Mouse (Mus musculus) liver, embryonic 14.5 days (tissue): ENCODE measurements around the gene Kazn. TPM values are rescaled to one million over a fixed set of nuclear protein-coding genes. Genes with fewer than 3 reads are reported as not detected.
A peak's percentile ranks its signal among the peaks of the same experiment; 100 is the strongest.

Source experiments
- ATAC-seq: fragments of 200-750 bp; cut with Nextera tagmentation; 2 replicates; pipeline ENCODE4 v1.8.0; 2017; ENCODE audit warnings: moderate number of reproducible peaks, mild to moderate bottlenecking, moderate library complexity; ENCODE audit not compliant: insufficient read depth
- DNase-seq, 3 experiments: peaks; one replicate each; pipeline ENCODE4 v3.0.0-alpha.2; 2012 to 2013; ENCODE audit warnings: low read depth in 3 of 3, low spot score in 3 of 3
- H3K27ac ChIP-seq: fragments of 300-500 bp; sonication (generic); 2 replicates; pipeline ENCODE4 v1.5.1; 2014; ENCODE audit warnings: moderate library complexity, mild to moderate bottlenecking, control low read depth, inconsistent platforms
- H3K27me3 ChIP-seq: fragments of 300-500 bp; sonication (generic); 2 replicates; pipeline ENCODE4 v1.6.1; 2014; ENCODE audit warnings: mild to moderate bottlenecking, low read length, moderate library complexity; ENCODE audit not compliant: control insufficient read depth, insufficient read depth
- H3K36me3 ChIP-seq: fragments of 300-500 bp; sonication (generic); replicated peaks from 2 replicates; pipeline ENCODE4 v1.6.1; 2014; ENCODE audit warnings: low read depth; ENCODE audit not compliant: control insufficient read depth, insufficient read depth
- H3K4me1 ChIP-seq, 2 experiments: fragments of 200-500 bp in 1 of 2; fragments of 300-500 bp in 1 of 2; sonication (generic) in 1 of 2; replicated peaks; 2 replicates each; pipeline ENCODE4 v1.6.1; 2012 to 2014; ENCODE audit warnings: antibody characterized with exemption in 1 of 2, inconsistent platforms in 1 of 2, low read length in 1 of 2; ENCODE audit not compliant: control insufficient read depth in 2 of 2, insufficient read depth in 2 of 2
- H3K4me2 ChIP-seq: fragments of 300-500 bp; sonication (generic); 2 replicates; pipeline ENCODE4 v1.6.1; 2014; ENCODE audit warnings: low read depth, mild to moderate bottlenecking, control low read depth, moderate library complexity
- H3K4me3 ChIP-seq, 2 experiments: fragments of 200-500 bp in 1 of 2; fragments of 300-500 bp in 1 of 2; sonication (generic) in 1 of 2; 2 replicates each; pipeline ENCODE4 v1.5.1; 2012 to 2014; ENCODE audit warnings: low read depth in 2 of 2, low read length in 2 of 2, mild to moderate bottlenecking in 2 of 2, control low read depth in 1 of 2, inconsistent platforms in 1 of 2, moderate library complexity in 1 of 2; ENCODE audit not compliant: insufficient read depth in 1 of 2
- H3K9ac ChIP-seq: fragments of 300-500 bp; sonication (generic); replicated peaks from 2 replicates; pipeline ENCODE4 v1.6.1; 2014; ENCODE audit warnings: mild to moderate bottlenecking, control low read depth, moderate library complexity
- H3K9me3 ChIP-seq: fragments of 300-500 bp; sonication (generic); 2 replicates; pipeline ENCODE4 v1.6.1; 2016; ENCODE audit warnings: low read length, mixed read lengths; ENCODE audit not compliant: control insufficient read depth
- CTCF ChIP-seq: IDR thresholded peaks from 2 replicates; pipeline ENCODE4 v1.5.1; 2016; ENCODE audit warnings: antibody characterized with exemption, low read depth, control low read depth
- EP300 ChIP-seq: IDR thresholded peaks from 2 replicates; pipeline ENCODE4 v1.6.1; 2016; ENCODE audit warnings: antibody characterized with exemption, low read depth
- WGBS: fragments of 180-500 bp; shearing (Covaris S2); extraction: QIAGEN DNeasy Blood & Tissue Kit; methylation state at CpG from one replicate; pipeline ENCODE4 v1.1.7; 2014; ENCODE audit not compliant: insufficient replicate concordance; 5-methylcytosine and 5-hydroxymethylcytosine counted together
- polyA plus RNA-seq, 2 experiments: library from polyadenylated mRNA; depleted of rRNA in 1 of 2; stranded (reverse) in 1 of 2; unstranded in 1 of 2; fragments of >200 nt; fragmentation: Nextera tagmentation in 1 of 2; extraction: Ambion mirVana in 1 of 2; gene quantifications; 2 replicates each; pipeline versions ENCODE4 v1.2.1 to v1.2.3; 2012 to 2014

The Kazn gene
- polyA plus RNA-seq, 2 experiments, result 0.41 to 0.94 TPM

GRCm38 (mm10) chr4:142264335-142264734 is 25.1 kb upstream of the Kazn start:
- ATAC-seq, result no peak
- 82% methylated on average over 7 of the region's 7 CpGs for WGBS

GRCm38 (mm10) chr4:142261725-142262124 is 22.5 kb upstream of the Kazn start:
- TF ChIP-seq EP300 (no peak), CTCF (no peak)
- H3K9ac ChIP-seq, result no peak overlapping the region
- no peak overlapping the region for H3K4me2 ChIP-seq
- no peaks in the 10 kb centered on the region for H3K4me1 ChIP-seq
- no peaks in the 10 kb centered on the region for H3K36me3 ChIP-seq
- ATAC-seq, result no peak
- H3K27ac ChIP-seq, result no peak overlapping the region
- no peak overlapping the region for H3K4me3 ChIP-seq
- 43% methylated on average over 4 of the region's 4 CpGs for WGBS
- no peaks in the 10 kb centered on the region for H3K9me3 ChIP-seq
- H3K27me3 ChIP-seq, result no peaks in the 10 kb centered on the region
- no peak for DNase-seq

More at GRCm38 (mm10) chr4:142264335-142264734, 25.1 kb upstream of the Kazn start:
- no peaks in the 10 kb centered on the region for H3K36me3 ChIP-seq
- H3K4me3 ChIP-seq, result no peak overlapping the region
- no peak for TF ChIP-seq CTCF
- TF ChIP-seq EP300, result no peak
- H3K27ac ChIP-seq, result no peak overlapping the region
- H3K4me1 ChIP-seq, result no peaks in the 10 kb centered on the region
- no peak overlapping the region for H3K9ac ChIP-seq
- H3K9me3 ChIP-seq, result no peaks in the 10 kb centered on the region
- no peak for DNase-seq
- no peaks in the 10 kb centered on the region for H3K27me3 ChIP-seq
- no peak overlapping the region for H3K4me2 ChIP-seq

GRCm38 (mm10) chr4:142258730-142259129 is 19.5 kb upstream of the Kazn start:
- ATAC-seq (no peak), DNase-seq (no peak)
- no peaks in the 10 kb centered on the region for H3K4me1 ChIP-seq
- no peaks in the 10 kb centered on the region for H3K27me3 ChIP-seq
- H3K9ac ChIP-seq, result no peak overlapping the region
- H3K4me3 ChIP-seq, result no peak overlapping the region
- H3K36me3 ChIP-seq, result no peaks in the 10 kb centered on the region
- TF ChIP-seq EP300 (no peak), CTCF (no peak)
- H3K27ac ChIP-seq, result no peak overlapping the region
- WGBS, result 75% methylated on average over 10 of the region's 10 CpGs
- no peaks in the 10 kb centered on the region for H3K9me3 ChIP-seq
- H3K4me2 ChIP-seq, result no peak overlapping the region

GRCm38 (mm10) chr4:142254088-142254487 is 14.9 kb upstream of the Kazn start:
- H3K9ac ChIP-seq, result no peak overlapping the region
- 40% methylated on average over 6 of the region's 6 CpGs for WGBS
- H3K27me3 ChIP-seq, result no peaks in the 10 kb centered on the region
- ATAC-seq (no peak), DNase-seq (no peak)
- H3K9me3 ChIP-seq, result no peaks in the 10 kb centered on the region
- no peak overlapping the region for H3K27ac ChIP-seq
- no peaks in the 10 kb centered on the region for H3K36me3 ChIP-seq
- H3K4me2 ChIP-seq, result no peak overlapping the region
- no peaks in the 10 kb centered on the region for H3K4me1 ChIP-seq
- no peak overlapping the region for H3K4me3 ChIP-seq
- TF ChIP-seq EP300 (no peak), CTCF (peak; percentile 63)

- ATAC-seq (no peak), DNase-seq (no peak)
- no peaks in the 10 kb centered on the region for H3K9me3 ChIP-seq
- no peaks in the 10 kb centered on the region for H3K4me1 ChIP-seq
- no peak overlapping the region for H3K4me2 ChIP-seq
- no peak overlapping the region for H3K9ac ChIP-seq
- TF ChIP-seq CTCF (no peak), EP300 (no peak)
- no peak overlapping the region for H3K27ac ChIP-seq
- 46% methylated on average over 12 of the region's 12 CpGs for WGBS
- no peaks in the 10 kb centered on the region for H3K27me3 ChIP-seq
- H3K36me3 ChIP-seq, result no peaks in the 10 kb centered on the region
- H3K4me3 ChIP-seq, result no peak overlapping the region
Measured at GRCm38 (mm10) chr4:142251471-142252354, 12.5 kb upstream of the Kazn start.
